Mouse (Mus musculus) heart, postnatal 25 days (tissue): ENCODE data around the gene Mboat2. TPM values are rescaled to one million over a fixed set of nuclear protein-coding genes. Genes with fewer than 3 reads are reported as not detected.

ENCODE experiments used
- DNase-seq: peaks from one replicate; pipeline ENCODE4 v3.0.0; 2022; ENCODE audit warnings: low spot score
- intact Hi-C: fragments of 180-260 bp; cut with DNase I; formaldehyde crosslinking; loops from one replicate; pipeline ENCODE4 v1.15.1; 2025
- total RNA-seq, 2 experiments: library from RNA; stranded (reverse); gene quantifications; 2 replicates each; pipeline ENCODE4 v1.2.3; 2021

The Mboat2 gene
- total RNA-seq = 10 to 100 TPM; 10.5 to 16.2 TPM

DNA sequence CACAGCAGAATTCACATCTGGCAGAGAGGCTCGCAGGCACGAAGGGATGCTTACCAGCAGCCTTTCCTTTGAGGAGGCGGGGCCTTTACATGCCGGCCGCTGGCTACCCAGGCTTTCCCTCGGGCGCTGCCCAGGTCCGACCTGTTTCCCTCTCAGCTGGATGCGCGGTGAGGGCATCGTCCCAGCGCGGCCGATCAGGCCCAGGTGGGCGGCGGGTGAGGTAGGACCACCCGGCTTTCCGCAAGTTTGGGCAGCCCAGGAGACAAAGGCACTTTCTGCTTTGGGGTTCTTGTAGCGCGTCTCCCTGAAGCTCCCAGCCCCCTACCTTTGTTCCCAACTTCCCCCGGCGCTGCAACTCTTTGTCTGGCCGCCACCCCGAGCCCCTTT is at the start of gene Mboat2:
Mboat2 (plus strand) TSS at position 114 of the 387 bp plus-strand sequence.
- intact Hi-C loops = loop anchor here (5.0 kb wide), 1 partner anchor 113 kb away; no protein-coding TSS in a partner anchor
- DNase-seq = peak; percentile 11

DNA sequence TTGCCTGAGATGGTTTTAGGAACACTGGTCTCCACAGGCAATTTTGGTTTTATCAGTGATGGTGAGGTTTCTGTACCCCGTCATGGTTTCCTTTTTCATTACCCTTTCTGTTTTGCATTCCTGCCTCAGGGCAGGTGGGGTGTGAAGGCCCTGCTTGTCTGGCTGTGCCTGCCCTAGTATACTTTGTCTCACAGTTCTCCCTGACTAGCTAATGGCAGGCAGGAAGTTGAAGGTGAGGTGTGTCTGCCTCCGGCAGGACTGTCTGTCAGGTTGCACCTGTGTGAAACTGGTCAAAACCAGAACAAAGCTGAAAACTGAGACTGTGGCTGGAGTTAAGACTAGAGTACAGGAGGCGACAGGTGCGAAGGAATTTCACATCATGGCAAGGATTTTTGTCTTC is 46.9 kb upstream of the Mboat2 start:
- intact Hi-C loops = no loop called here
- DNase-seq = no peak

DNA sequence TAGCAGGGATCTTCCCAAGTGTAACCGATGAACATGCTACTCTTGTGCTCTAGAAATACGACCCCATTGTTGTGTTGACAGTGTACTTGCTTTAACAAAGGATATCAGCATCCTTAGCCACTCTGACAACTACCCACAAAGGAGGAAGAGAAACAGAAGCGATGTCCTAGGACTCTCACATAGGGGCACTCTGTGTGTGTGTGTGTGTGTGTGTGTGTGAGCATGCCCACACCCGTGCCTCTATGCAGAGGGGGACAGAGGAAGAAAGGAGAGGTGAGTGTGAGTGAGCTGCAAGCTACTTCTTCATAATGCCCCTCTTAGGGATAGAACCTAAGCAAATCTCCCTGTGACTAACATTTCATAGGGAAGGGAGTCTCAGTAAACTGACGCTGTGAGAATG is 44.8 kb upstream of the Mboat2 start:
- intact Hi-C loops = no loop called here

DNA sequence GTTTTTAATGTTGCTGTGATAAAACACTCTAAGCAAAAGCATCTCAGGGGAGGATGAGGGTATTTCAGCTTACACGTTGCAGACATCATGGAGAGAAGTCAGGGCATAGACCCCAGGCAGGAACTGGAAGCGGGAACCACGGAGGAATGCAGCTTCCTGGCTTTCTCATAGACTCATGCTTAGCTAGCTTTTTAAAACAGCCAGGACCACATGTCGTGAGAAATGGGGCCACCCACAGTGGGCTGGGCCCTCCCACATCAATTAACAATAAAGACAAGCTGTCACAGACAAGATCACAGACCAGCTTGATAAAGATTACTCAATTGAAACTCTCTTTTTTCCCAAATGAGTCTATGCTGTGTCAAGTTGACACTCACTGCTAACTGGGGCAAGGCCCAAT is 44.4 kb upstream of the Mboat2 start:
- intact Hi-C loops = no loop called here
- DNase-seq = no peak

More for the DNA sequence above, 44.8 kb upstream of the Mboat2 start:
- DNase-seq = no peak

DNA sequence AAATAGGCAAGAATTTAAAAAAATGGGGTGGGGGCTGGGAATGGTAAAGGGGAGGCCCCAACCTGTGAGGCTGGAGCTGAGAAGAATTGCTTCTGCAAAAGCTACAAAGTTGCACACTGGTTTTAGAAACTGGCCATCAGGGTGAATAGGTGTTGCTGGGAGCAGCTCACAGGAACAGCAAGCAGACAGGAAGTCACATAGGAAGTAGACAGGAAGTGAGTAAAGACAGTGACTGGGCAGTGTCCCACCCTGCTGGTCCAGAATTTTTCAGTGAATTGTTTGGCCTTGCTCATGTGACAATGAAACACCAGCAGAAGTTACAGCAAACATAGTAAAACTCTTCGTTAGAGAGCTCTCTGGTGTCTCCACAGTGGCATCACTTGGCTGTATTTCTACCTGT is 41.0 kb upstream of the Mboat2 start:
- intact Hi-C loops = no loop called here
- no peak for DNase-seq

DNA sequence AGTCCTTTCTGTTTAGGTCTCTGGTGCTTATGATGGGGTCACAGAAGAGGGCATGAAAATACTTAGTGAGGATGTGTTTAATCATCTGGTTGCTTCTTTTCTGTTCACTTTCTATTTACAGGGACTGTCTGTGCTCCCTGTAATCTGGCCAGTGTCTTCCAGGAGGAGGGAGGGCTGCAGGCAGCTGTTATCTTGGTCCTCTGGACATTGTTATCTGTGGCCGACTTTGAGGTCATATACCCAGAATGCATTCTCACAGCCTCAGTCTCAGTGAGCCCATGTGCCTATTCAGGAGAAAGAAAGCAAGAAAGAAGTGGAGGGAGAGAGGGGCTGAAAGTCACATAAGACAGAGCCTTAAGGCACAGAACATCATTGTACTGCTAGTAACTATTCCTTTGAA is 19.4 kb upstream of the Mboat2 start:
- intact Hi-C loops = no loop called here
- no peak for DNase-seq

DNA sequence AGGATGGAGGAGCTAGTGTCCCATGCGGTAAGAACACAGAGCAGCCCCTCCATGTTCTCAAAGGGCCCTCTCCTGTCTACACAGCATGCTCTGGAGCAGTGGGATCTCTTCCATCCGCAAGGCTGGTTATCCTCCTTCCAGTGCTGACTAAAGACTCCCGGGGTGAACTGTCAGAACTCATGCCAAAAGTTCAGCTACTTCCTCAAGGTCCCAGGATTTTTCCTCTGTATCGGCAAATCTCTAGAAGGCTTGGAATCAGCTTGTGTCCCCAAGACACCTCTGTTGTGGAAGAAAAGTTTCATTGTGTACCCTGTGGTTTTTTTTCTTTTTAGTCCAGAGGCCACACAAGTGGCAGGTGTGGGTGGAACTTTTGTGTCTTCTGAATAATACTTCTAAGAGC is 18.8 kb upstream of the Mboat2 start:
- intact Hi-C loops = no loop called here
- no peak for DNase-seq

DNA sequence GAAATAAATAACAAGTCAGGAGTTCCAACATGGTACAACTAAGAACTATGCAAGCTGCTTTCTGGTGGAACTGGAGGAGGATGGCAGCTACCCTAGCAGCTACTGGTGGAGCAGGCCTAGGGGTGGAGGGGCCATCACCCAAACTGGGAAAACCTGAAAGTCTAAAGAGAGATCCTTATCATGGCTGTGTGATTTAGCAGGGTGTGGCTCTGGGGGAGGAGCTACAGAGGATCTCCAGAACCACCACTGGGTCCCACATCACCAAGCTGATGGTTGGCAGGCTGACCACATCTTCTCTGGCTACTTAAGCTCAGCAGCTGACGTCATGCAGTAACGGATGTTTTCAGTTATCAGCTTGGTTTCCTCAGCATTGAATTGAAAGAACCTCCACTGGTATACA is 7.8 kb upstream of the Mboat2 start:
- intact Hi-C loops = no loop called here
- no peak for DNase-seq

DNA sequence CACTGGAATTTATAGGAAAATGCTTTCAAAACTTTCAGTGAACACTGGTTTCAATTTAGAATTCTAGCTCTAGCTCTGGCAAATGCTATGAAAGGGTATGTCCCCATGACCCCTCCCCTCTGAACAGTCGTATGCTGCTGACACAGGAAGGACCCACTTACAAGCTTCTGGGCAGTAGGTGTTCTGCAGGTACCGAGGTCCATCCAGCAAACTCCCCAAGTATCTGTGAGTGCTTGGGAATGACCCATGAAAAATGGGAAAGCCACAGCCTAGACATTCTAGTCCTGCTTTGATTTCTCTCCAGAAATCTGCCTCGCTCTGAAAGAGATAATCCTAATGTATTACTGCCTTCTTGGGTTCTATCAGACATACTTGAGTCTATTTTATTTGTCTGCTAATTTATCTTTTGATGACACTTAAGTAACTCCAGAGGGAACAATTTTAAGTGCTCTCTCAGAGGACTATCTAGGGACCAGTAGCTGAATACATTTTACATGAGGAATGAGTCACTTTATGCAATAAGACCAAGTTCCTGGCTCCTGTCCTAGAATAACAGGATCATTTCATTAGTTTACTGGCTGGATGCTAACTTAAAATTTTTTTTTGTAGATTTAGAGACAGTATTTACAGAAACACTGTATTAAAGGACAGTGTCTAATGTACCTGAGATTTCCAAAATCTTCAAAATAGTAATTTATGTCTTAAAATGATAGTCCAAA is 6.9 kb upstream of the Mboat2 start:
- no peak for DNase-seq
- intact Hi-C loops = no loop called here

DNA sequence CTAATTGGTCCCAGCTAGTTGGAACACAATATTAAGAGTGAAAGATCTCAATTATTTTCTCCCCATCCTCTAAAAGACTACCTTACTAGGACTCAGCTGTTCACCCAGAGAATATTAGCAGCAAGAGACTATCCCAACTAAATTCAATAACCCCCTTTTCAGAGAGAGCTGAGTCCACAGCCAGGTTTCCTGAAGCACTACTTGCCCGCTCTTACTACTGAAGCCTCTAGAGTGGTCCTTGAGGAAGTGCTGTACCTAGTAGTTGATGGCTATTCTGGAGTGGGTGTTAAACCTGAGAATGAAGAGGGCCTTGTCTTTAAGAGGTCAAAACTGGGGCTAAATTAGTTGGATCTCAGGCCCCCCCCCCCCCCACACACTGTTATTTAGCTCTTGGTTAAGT is 593 bp upstream of the Mboat2 start:
- intact Hi-C loops = loop anchor here (5.0 kb wide), 1 partner anchor 113 kb away; no protein-coding TSS in a partner anchor
- DNase-seq = no peak

DNA sequence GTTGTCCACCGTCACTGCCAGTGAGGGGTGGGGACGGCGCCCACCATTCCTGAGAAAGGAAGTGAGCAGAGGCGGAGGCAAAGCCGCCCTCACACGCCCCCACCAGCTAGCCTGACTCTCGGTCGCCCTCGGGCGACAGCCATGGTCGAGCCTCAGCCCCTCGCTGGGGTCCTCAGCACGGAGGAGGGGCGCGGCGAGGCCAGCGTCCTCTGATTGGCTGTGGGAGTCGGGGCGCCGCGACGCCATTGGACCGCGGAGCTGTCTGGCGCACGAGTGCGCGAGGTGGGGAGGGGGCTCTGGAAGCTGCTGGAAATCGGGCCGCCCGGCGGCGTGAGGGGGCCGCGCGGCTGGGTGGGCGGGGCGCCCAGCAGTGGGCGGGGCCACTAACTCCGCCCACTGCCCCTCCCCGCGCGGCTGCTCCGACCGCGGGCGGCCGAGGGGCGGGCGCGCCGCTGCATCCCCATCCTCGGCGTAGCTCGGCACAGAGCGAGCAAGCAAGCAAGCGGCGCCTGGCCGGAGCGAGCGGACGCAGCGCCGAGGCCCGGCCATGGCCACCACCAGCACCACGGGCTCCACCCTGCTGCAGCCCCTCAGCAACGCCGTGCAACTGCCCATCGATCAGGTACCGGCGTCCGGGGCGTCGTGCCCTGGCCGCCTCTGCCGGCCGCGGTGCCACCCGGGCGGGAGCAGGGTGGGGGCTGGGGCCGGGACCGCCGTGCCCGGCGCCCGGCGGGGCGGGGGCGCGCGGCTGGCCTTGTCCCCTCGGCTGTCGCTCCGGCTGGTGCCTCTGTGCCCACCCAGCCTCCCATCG is 679 bp downstream of the Mboat2 start:
- intact Hi-C loops = loop anchor here (5.0 kb wide), 1 partner anchor 114 kb away; no protein-coding TSS in a partner anchor
- peak; percentile 70 for DNase-seq

DNA sequence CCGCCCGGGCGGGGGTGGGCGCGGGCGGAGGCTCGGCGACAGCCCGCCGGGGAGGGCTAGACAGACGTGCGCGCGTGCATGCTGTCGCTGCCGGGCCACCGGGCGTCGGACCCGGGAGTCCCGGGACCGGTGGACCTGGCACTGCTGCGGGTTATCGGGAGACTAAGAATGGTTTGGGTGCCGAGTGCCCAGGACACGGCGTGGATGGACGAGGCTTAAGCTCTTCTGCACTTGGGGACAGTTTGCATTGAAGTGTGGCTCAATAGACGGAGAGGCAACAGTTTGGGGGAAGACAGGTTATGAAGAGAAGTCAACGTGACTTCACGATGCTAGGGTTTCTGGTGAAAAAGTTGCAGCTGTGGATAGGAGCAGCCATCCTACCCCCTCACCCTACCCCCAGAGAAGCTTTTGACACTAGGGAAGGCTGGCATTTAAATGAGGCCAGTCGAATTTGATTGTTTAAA is 1.3 kb downstream of the Mboat2 start:
- DNase-seq = no peak
- intact Hi-C loops = loop anchor here (5.0 kb wide), 1 partner anchor 115 kb away; no protein-coding TSS in a partner anchor

DNA sequence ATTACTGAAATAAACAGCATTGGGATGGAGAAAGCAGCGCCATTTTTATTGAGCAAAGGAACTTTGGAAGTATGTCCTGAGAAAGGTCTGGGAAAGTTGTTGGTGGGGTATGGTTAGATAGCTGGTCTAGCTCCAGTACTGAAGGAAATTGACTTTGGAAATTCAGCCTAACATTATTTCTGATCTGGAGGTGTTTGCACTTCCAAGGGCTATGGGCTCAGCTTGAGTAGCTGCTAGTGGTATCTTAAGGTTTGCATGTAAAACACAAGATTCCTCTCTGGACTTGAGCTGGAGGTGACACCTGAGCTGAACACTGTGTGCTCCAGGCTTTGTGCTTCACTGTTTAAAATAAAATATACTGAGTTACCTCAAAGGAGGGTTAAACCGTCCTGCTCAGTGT is 1.8 kb downstream of the Mboat2 start:
- DNase-seq = no peak
- intact Hi-C loops = loop anchor here (5.0 kb wide), 1 partner anchor 115 kb away; no protein-coding TSS in a partner anchor

DNA sequence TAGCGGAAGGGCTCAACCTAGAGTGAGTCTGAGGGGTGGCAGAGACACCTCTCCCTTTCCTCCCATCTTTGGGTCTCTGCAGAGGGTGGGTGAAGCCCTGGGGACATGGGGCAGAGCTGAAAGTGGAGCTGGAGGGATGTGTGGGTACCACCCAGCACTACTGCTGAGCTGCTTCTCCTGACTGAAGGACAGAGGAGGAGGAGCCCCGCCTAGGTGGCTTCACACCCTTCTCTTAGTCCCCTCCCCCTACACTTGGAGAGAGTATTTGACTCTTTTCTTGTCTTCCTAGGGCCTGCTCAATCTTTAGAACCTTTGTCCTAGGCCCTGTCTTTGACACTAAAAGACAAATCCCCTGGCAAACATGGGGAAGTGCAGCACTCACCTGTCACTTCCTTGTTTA is 7.3 kb downstream of the Mboat2 start:
- DNase-seq = no peak
- intact Hi-C loops = no loop called here

DNA sequence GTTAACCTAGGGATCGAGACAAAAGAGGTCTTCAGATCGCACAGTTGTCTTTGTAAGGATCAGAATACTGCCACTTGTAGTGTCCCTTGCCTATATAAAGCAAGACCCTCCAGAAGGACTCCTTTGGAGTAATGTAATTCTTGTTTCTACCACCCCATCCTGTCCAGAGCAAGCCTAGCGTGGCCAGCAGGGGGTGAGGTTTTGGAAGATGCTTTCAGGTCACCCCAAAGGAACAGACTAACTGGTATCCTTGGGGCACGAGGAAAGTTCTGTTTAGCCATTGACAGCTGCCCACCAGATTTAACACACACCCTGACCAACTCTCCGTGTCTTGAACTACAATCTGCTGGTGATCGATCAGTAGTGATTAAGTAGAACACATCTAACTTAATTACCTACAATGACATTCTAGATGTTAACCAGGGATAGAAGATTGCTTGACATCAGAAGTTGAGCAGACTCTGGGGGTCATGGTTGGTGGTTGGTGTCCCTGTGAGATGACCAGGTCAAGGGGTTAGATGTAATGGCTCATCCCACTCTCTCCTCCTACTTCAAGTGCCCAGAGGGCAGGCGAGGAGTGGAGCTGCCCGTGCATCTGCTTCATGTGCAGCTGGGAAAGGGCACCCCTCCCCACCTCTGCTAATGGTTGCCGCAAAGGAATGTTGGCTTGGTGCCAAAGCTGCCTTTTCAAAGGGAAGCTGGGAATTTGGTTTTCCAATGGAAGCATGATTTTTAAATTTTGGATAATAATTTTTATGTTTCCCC is 10.6 kb downstream of the Mboat2 start:
- no peak for DNase-seq
- intact Hi-C loops = no loop called here

DNA sequence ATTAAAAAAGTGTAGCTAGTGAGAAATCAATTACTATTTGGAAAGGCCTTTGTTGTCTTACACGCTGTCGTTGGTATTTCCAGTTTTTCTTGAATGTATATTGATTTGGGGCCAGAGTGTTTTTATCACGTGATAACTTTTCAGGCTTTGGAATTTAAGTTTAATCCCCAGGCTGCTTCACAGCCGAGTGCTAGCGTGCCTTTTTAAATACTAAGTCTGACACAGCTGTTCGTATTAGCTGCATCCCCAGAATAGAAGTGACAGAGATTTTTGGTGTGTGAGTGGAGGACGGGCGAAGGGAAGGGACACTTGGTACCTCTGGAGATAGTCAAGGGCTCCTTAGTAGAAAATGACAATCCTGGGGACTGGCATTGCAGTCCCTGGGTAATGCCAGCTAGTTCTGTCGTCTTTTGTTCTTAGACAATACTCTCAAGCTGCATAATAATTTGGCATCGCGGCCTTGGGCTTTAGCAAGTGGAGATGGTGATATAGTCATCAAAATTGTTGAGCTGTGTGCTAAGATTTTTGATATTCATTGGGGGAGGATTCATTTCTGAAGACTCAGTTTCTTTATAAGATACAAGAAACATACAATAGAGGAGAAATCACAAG is 11.7 kb downstream of the Mboat2 start:
- intact Hi-C loops = no loop called here
- DNase-seq = no peak

DNA sequence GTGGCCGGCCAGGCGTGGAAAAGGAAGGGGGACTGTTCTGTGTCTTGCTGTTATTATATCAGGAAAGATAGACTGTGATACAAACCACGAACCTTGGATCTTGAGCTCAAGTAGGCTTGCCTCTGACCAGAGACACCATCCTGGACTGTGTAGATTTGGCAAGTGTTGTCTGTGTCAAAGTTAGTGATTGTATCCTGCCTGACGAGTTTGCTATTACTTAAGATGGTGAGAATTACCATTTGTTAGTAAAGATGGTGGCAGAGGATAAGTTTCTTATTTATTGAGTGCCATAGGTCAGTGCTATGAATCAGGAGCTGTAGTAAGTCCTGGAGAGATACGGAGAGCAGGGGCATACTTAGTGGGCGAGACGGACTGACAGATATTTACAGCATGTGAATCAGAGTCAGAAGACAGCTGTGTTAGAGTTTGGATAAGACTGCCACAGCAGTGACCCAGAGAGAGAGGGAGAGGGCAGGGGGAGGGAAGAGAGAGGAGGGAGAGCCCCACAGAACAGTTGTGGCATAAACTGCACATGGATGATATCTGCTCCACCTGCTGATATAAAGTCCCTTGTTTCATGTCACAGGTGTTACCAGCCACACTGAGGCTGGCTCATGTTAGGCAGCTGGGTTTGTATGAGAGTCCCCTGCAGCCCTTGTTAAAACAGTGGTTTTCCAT is 12.9 kb downstream of the Mboat2 start:
- intact Hi-C loops = no loop called here
- no peak for DNase-seq

DNA sequence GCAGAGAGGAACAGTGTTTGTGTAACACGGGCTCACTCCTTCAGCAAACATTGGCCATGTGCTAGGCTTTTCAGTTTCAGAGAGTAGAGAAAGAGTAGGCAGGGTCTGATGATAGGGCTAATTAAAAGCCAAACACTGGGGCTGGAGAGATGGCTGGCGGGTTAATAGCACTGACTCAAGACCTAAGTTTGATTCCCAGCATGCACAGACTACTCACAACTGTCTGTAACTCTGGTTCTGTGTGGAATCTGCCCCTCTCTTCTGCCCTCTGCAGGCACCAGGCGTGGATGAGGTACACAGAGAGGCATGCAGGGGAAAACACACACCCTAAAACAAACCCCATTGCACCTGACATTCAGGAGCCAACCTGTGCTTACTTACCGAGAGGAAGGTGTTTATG is 14.7 kb downstream of the Mboat2 start:
- no peak for DNase-seq
- intact Hi-C loops = loop anchor here (5.0 kb wide), 1 partner anchor 47 kb away; no protein-coding TSS in a partner anchor

DNA sequence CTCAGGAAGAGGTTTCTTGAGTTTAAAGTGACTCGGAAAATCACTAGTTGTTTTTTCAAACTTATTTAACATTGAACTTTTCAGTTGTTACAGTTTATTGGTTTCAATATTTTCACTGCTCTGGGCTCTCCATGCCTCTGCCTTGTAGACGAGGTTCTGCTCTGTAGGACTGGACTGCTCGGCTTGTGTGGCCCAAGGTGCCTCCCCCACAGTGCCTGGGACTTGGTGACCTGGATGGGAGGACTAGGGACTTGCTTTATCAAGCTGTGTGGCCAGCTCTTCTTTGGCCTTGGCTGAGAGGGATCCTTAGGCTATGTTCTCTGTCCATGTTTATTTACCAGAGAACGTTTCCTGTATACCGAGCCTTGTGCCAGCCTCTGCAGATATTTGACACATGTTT is 17.4 kb downstream of the Mboat2 start:
- intact Hi-C loops = loop anchor here (5.0 kb wide), 1 partner anchor 44 kb away; no protein-coding TSS in a partner anchor
- no peak for DNase-seq
